Mouse (Mus musculus): ENCODE data around the gene Ephb2. TPM values are rescaled to one million over a fixed set of nuclear protein-coding genes. Genes with fewer than 3 reads are reported as not detected.

Ephb2 gene
- 1.7 TPM for polyA plus RNA-seq (2014; fragmentation: Illumina TruSeq; extraction: RNeasy Lipid Tissue Mini Kit (QIAGEN cat#74804); ENCODE audit: low replicate concordance)

GRCm38 (mm10) chr4:136835621-136836386 lies at the start of gene Ephb2:
Gene Ephb2, minus strand, starts transcription at chr4:136835988.

GRCm38 (mm10) chr4:136622388-136622787 lies 213.4 kb downstream of the Ephb2 start, which contains the start of gene Lactbl1:
Gene Lactbl1, plus strand, starts transcription at chr4:136622621.

GRCm38 (mm10) chr4:136610387-136610856 lies 225.4 kb downstream of the Ephb2 start, which contains the start of gene Tex46:
Gene Tex46, plus strand, starts transcription at chr4:136610437.

GRCm38 (mm10) chr4:136602568-136602967 lies 233.2 kb downstream of the Ephb2 start, which contains the start of gene Kdm1a:
Gene Kdm1a, minus strand, starts transcription at chr4:136602723.

Other genes starting within 250 kb of the Ephb2 start
- gene Kdm1a, start 233.3 kb downstream of the Ephb2 start, polyA plus RNA-seq (2014; fragmentation: Illumina TruSeq; extraction: RNeasy Lipid Tissue Mini Kit (QIAGEN cat#74804); ENCODE audit: low replicate concordance): 57.2 TPM
- gene Tex46, start 225.6 kb downstream of the Ephb2 start, polyA plus RNA-seq (2014; fragmentation: Illumina TruSeq; extraction: RNeasy Lipid Tissue Mini Kit (QIAGEN cat#74804); ENCODE audit: low replicate concordance): not detected
- gene Lactbl1, start 213.4 kb downstream of the Ephb2 start, polyA plus RNA-seq (2014; fragmentation: Illumina TruSeq; extraction: RNeasy Lipid Tissue Mini Kit (QIAGEN cat#74804); ENCODE audit: low replicate concordance): not detected
- gene C1qb, start 50.2 kb upstream of the Ephb2 start, polyA plus RNA-seq (2014; fragmentation: Illumina TruSeq; extraction: RNeasy Lipid Tissue Mini Kit (QIAGEN cat#74804); ENCODE audit: low replicate concordance): not detected
- 3.4 TPM for gene C1qc, start 57.1 kb upstream of the Ephb2 start, polyA plus RNA-seq (2014; fragmentation: Illumina TruSeq; extraction: RNeasy Lipid Tissue Mini Kit (QIAGEN cat#74804); ENCODE audit: low replicate concordance)
- 1.6 TPM for gene C1qa, start 62.8 kb upstream of the Ephb2 start, polyA plus RNA-seq (2014; fragmentation: Illumina TruSeq; extraction: RNeasy Lipid Tissue Mini Kit (QIAGEN cat#74804); ENCODE audit: low replicate concordance)
- gene Epha8, start 120.8 kb upstream of the Ephb2 start, polyA plus RNA-seq (2014; fragmentation: Illumina TruSeq; extraction: RNeasy Lipid Tissue Mini Kit (QIAGEN cat#74804); ENCODE audit: low replicate concordance): not detected
- gene Zbtb40, start 212.8 kb upstream of the Ephb2 start, polyA plus RNA-seq (2014; fragmentation: Illumina TruSeq; extraction: RNeasy Lipid Tissue Mini Kit (QIAGEN cat#74804); ENCODE audit: low replicate concordance): 0.48 TPM

Data from small intestine, adult 10 weeks (tissue).